ENCODE assay signal across 18 mouse cellular contexts in genomic region chr9:69243626-69244025, GRCm38 (mm10).
DNase-seq lines count a peak whose midpoint lies in the region; ATAC-seq and TF ChIP-seq lines count a peak whose summit lies in the region.
"Had no signal": no experiment of that assay in that cellular context is flagged by ENCODE, and none has a peak within 500 bp of the region (broad histone marks: within the 10 kb centered on the region; RNA-seq: fewer than 3 reads in every experiment).

No protein-coding gene starts in this region.

- WGBS in kidney, embryonic 14.5 days, result 9% methylated on average over 6 of the region's 6 CpGs
- 38% methylated on average over 6 of the region's 6 CpGs for WGBS in midbrain, postnatal 0 days
- WGBS in midbrain, embryonic 13.5 days, result 44% methylated on average over 6 of the region's 6 CpGs
- WGBS in liver, embryonic 11.5 days, result 59% methylated on average over 6 of the region's 6 CpGs

- no peaks in the 10 kb centered on the region for H3K27me3 ChIP-seq in kidney, embryonic 14.5 days (ENCODE audit: control insufficient read depth, insufficient read depth, low read length)
- no peaks in the 10 kb centered on the region for H3K27me3 ChIP-seq in midbrain, postnatal 0 days (ENCODE audit: insufficient read depth, low read length)
- no peaks in the 10 kb centered on the region for H3K27me3 ChIP-seq in midbrain, embryonic 13.5 days
- no peaks in the 10 kb centered on the region for H3K27me3 ChIP-seq in liver, embryonic 11.5 days (replicated peaks; ENCODE audit: control insufficient read depth, insufficient read depth, low read length)
- H3K27me3 ChIP-seq: embryonic facial prominence, embryonic 15.5 days; heart, embryonic 12.5 days; liver, embryonic 13.5 days; megakaryocyte, embryonic 14.5 days; stomach, embryonic 15.5 days had no signal

- no peak overlapping the region for H3K27ac ChIP-seq in kidney, embryonic 14.5 days (ENCODE audit: low read depth, low read length)
- no peak overlapping the region for H3K27ac ChIP-seq in midbrain, postnatal 0 days (ENCODE audit: low read depth, low read length)
- no peak overlapping the region for H3K27ac ChIP-seq in midbrain, embryonic 13.5 days
- no peak overlapping the region for H3K27ac ChIP-seq in liver, embryonic 11.5 days (ENCODE audit: low read depth, low read length)
- H3K27ac ChIP-seq: embryonic facial prominence, embryonic 15.5 days; liver, embryonic 13.5 days; stomach, embryonic 15.5 days had no signal

- peaks cover 3% of the 10 kb centered on the region; the same call in 1 of the 2 replicates for H3K4me1 ChIP-seq in kidney, embryonic 14.5 days (ENCODE audit: control insufficient read depth, insufficient read depth, low read length)
- 0 out of 2 replicates have a peak, but pooled peaks cover 3% of the 10 kb centered on the region for H3K4me1 ChIP-seq in midbrain, postnatal 0 days (ENCODE audit: insufficient read depth, low read length)
- peaks cover 5% of the 10 kb centered on the region; the same call in 1 of the 2 replicates for H3K4me1 ChIP-seq in midbrain, embryonic 13.5 days (replicated peaks)
- no peaks in the 10 kb centered on the region for H3K4me1 ChIP-seq in liver, embryonic 11.5 days (replicated peaks; ENCODE audit: control insufficient read depth, insufficient read depth, low read length)
- H3K4me1 ChIP-seq: liver, embryonic 13.5 days; megakaryocyte, embryonic 14.5 days; stomach, embryonic 15.5 days had no signal

- H3K36me3 ChIP-seq in kidney, embryonic 14.5 days (ENCODE audit: control insufficient read depth, insufficient read depth, low read length), result no peaks in the 10 kb centered on the region
- H3K36me3 ChIP-seq in midbrain, postnatal 0 days (ENCODE audit: insufficient read depth, low read length), result no peaks in the 10 kb centered on the region
- no peaks in the 10 kb centered on the region for H3K36me3 ChIP-seq in midbrain, embryonic 13.5 days
- no peaks in the 10 kb centered on the region for H3K36me3 ChIP-seq in liver, embryonic 11.5 days (ENCODE audit: control insufficient read depth, insufficient read depth, low read length)
- H3K36me3 ChIP-seq: embryonic facial prominence, embryonic 15.5 days; heart, embryonic 12.5 days; liver, embryonic 13.5 days; stomach, embryonic 15.5 days had no signal

- H3K9me3 ChIP-seq in kidney, embryonic 14.5 days (ENCODE audit: control insufficient read depth, low read length), result no peaks in the 10 kb centered on the region
- H3K9me3 ChIP-seq in midbrain, postnatal 0 days (ENCODE audit: low read length), result no peaks in the 10 kb centered on the region
- H3K9me3 ChIP-seq in midbrain, embryonic 13.5 days, result no peaks in the 10 kb centered on the region
- no peaks in the 10 kb centered on the region for H3K9me3 ChIP-seq in liver, embryonic 11.5 days (ENCODE audit: control insufficient read depth, low read length)
- H3K9me3 ChIP-seq: embryonic facial prominence, embryonic 15.5 days; heart, embryonic 12.5 days; liver, embryonic 13.5 days; megakaryocyte, embryonic 14.5 days; stomach, embryonic 15.5 days had no signal

- DNase-seq in cerebellum, postnatal 14 days, result peak; percentile 18 to 31
- DNase-seq in cerebellum, adult 18-20 months, result no peak
- DNase-seq in kidney, adult 9 months, result no peak
- peak; percentile 5 for DNase-seq in midbrain, postnatal 0 days (ENCODE audit: low spot score)
- peak; percentile 56 for DNase-seq in retina, postnatal 1 day
- no peak for DNase-seq in liver, embryonic 11.5 days (ENCODE audit: low spot score)
- DNase-seq: cerebellum, postnatal 36 days; gastrocnemius, postnatal 36 days; left cerebral cortex, postnatal 4 days; liver, embryonic 13.5 days; thymus, adult 2 months had no signal

- H3K4me3 ChIP-seq in kidney, embryonic 14.5 days (ENCODE audit: low read length), result no peak overlapping the region
- H3K4me3 ChIP-seq in midbrain, postnatal 0 days (ENCODE audit: low read depth, low read length), result no peak overlapping the region
- no peak overlapping the region for H3K4me3 ChIP-seq in midbrain, embryonic 13.5 days (replicated peaks)
- no peak overlapping the region for H3K4me3 ChIP-seq in liver, embryonic 11.5 days (ENCODE audit: low read depth, low read length)
- H3K4me3 ChIP-seq: embryonic facial prominence, embryonic 15.5 days; heart, embryonic 12.5 days; liver, embryonic 13.5 days; megakaryocyte, embryonic 14.5 days; myocyte; stomach, embryonic 15.5 days had no signal

- peak; percentile 66; the same call in 1 of the 2 replicates for ATAC-seq in kidney, embryonic 14.5 days (ENCODE audit: low FRiP score, low TSS enrichment)
- no peak for ATAC-seq in midbrain, postnatal 0 days (ENCODE audit: low FRiP score)
- ATAC-seq in midbrain, embryonic 13.5 days, result no peak
- ATAC-seq in liver, embryonic 11.5 days (replicated peaks; ENCODE audit: low FRiP score), result no peak

- no peak for TF ChIP-seq CTCF in midbrain, postnatal 0 days (IDR thresholded peaks at IDR 0.05)

- no peak overlapping the region for H3K4me2 ChIP-seq in kidney, embryonic 14.5 days (replicated peaks; ENCODE audit: low read depth, low read length)
- no peak overlapping the region for H3K4me2 ChIP-seq in midbrain, postnatal 0 days (ENCODE audit: low read depth, low read length, poor library complexity, severe bottlenecking)
- H3K4me2 ChIP-seq in midbrain, embryonic 13.5 days (replicated peaks), result no peak overlapping the region
- H3K4me2 ChIP-seq in liver, embryonic 11.5 days, result no peak overlapping the region
- H3K4me2 ChIP-seq: embryonic facial prominence, embryonic 15.5 days; heart, embryonic 12.5 days; liver, embryonic 13.5 days; stomach, embryonic 15.5 days had no signal

- no peak overlapping the region for H3K9ac ChIP-seq in kidney, embryonic 14.5 days (ENCODE audit: low read depth, low read length)
- no peak overlapping the region for H3K9ac ChIP-seq in midbrain, postnatal 0 days (replicated peaks; ENCODE audit: low read length, poor library complexity, severe bottlenecking)
- no peak overlapping the region for H3K9ac ChIP-seq in midbrain, embryonic 13.5 days (replicated peaks)
- no peak overlapping the region for H3K9ac ChIP-seq in liver, embryonic 11.5 days (ENCODE audit: low read depth, low read length)
- H3K9ac ChIP-seq: embryonic facial prominence, embryonic 15.5 days; heart, embryonic 12.5 days; liver, embryonic 13.5 days; stomach, embryonic 15.5 days had no signal

Comparison
In these comparisons a context has a peak if more than half of its experiments do, and no peak if none do; other contexts are left out.
1. DNase-seq: peak in cerebellum, postnatal 14 days (2 of 2), midbrain, postnatal 0 days (single experiment) and retina, postnatal 1 day (single experiment); none in cerebellum, adult 18-20 months (0 of 2), kidney, adult 9 months (single experiment) and liver, embryonic 11.5 days (single experiment).